Mouse (Mus musculus): Measurements from ENCODE around the gene Alcam. TPM values are rescaled to one million over a fixed set of nuclear protein-coding genes. Genes with fewer than 3 reads are reported as not detected.
A peak's percentile ranks its signal among the peaks of the same experiment; 100 is the strongest.

The Alcam gene
- polyA plus RNA-seq (2015; fragmentation: Nextera tagmentation; extraction: Ambion mirVana) = 10.8 and 11.9 TPM in 2 replicates

- Histone ChIP-seq H3K9me3 (no peaks in the 10 kb centered on the region), H3K27me3 (replicated peaks) (no peaks in the 10 kb centered on the region), H3K4me3 (peak within 1 kb of the TSS; percentile 78), H3K36me3 (no peaks in the 10 kb centered on the region), H3K4me2 (peak within 1 kb of the TSS; percentile 89), H3K9ac (peak within 1 kb of the TSS; percentile 80), H3K4me1 (peaks cover 15% of the 10 kb centered on the region), H3K27ac (replicated peaks) (peak within 1 kb of the TSS; percentile 84)
- 5% methylated on average over 14 of the region's 14 CpGs for WGBS
- no peak for ATAC-seq (ENCODE audit: extremely low read depth, insufficient number of reproducible peaks, low FRiP score, low TSS enrichment)
Observed at GRCm38 (mm10) chr16:52453971-52454514, at the start of gene Alcam. Gene Alcam, minus strand, starts transcription at chr16:52454074.

DNA sequence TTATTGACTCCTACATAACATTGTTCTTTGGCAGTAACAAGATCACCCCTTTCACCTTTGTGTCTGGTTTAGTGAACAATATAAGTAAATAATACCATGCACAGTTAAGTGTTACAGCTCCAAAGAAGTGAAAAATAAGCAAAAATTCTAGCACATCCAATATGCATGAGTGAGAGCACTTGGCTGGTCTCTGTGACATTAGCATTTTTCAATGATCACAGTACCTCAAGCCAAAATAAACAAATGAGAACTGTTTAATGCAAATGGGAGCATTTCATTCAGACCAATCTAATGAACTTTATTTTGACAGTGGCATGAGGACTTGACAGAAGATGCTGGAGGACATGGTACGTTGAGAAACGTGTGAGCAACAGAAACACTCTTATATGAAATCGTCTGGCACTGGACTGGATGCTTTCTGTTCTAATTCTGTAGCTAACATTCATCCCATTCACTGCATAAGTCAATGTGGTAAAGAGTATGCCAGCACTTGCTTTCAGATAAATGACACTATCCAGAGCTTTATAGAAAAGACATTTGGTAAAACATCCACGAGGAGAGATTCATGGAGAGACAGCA lies 45.0 kb upstream of the Alcam start:
- WGBS = 64% methylated on average over 4 of the region's 4 CpGs
- no peaks in the 10 kb centered on the region for H3K27me3 ChIP-seq (replicated peaks)
- ATAC-seq (ENCODE audit: extremely low read depth, insufficient number of reproducible peaks, low FRiP score, low TSS enrichment) = no peak
- no peak overlapping the region for H3K9ac ChIP-seq
- H3K9me3 ChIP-seq = no peaks in the 10 kb centered on the region
- no peaks in the 10 kb centered on the region for H3K4me1 ChIP-seq
- no peaks in the 10 kb centered on the region for H3K36me3 ChIP-seq
- H3K4me3 ChIP-seq = no peak overlapping the region
- no peak overlapping the region for H3K4me2 ChIP-seq
- H3K27ac ChIP-seq (replicated peaks) = no peak overlapping the region

DNA sequence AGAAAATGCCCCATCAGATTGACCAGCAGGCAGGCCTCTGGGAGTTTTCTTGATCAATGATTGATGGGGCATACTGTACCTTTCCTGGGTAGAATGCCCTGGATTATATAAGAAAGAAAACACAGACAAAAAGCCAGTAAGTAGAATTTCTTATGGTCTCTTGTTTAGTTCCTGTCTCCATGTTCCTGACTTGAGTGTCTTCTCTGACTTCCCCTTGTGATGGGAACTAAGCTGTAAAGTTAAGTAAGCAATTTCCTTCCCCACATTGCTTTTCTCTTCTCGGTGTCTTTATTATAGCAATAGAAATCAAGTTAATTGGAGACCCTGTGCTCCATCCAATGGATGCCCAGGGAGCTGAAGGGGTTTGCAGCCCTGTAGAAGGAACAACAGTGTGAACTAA lies 36.7 kb upstream of the Alcam start:
- Histone ChIP-seq H3K4me1 (no peaks in the 10 kb centered on the region), H3K4me2 (no peak overlapping the region), H3K36me3 (no peaks in the 10 kb centered on the region), H3K27me3 (replicated peaks) (no peaks in the 10 kb centered on the region), H3K9me3 (no peaks in the 10 kb centered on the region), H3K27ac (replicated peaks) (no peak overlapping the region), H3K4me3 (no peak overlapping the region), H3K9ac (no peak overlapping the region)
- no peak for ATAC-seq (ENCODE audit: extremely low read depth, insufficient number of reproducible peaks, low FRiP score, low TSS enrichment)
- 65% methylated on average over 1 of the region's 1 CpGs for WGBS

GRCm38 (mm10) chr16:52474235-52474634 lies 20.4 kb upstream of the Alcam start:
- no peaks in the 10 kb centered on the region for H3K4me1 ChIP-seq
- no peaks in the 10 kb centered on the region for H3K36me3 ChIP-seq
- H3K27me3 ChIP-seq (replicated peaks) = no peaks in the 10 kb centered on the region
- no peak overlapping the region for H3K4me3 ChIP-seq
- H3K4me2 ChIP-seq = no peak overlapping the region
- H3K9ac ChIP-seq = no peak overlapping the region
- H3K9me3 ChIP-seq = no peaks in the 10 kb centered on the region
- H3K27ac ChIP-seq (replicated peaks) = no peak overlapping the region
- whole genome bisulfite sequencing = 72% methylated on average over 4 of the region's 4 CpGs
- no peak for ATAC-seq (ENCODE audit: extremely low read depth, insufficient number of reproducible peaks, low FRiP score, low TSS enrichment)

GRCm38 (mm10) chr16:52473089-52473488 lies 19.2 kb upstream of the Alcam start:
- H3K4me3 ChIP-seq = no peak overlapping the region
- 85% methylated on average over 2 of the region's 2 CpGs for WGBS
- no peak overlapping the region for H3K4me2 ChIP-seq
- H3K36me3 ChIP-seq = no peaks in the 10 kb centered on the region
- no peaks in the 10 kb centered on the region for H3K27me3 ChIP-seq (replicated peaks)
- no peaks in the 10 kb centered on the region for H3K9me3 ChIP-seq
- H3K9ac ChIP-seq = no peak overlapping the region
- H3K27ac ChIP-seq (replicated peaks) = no peak overlapping the region
- ATAC-seq (ENCODE audit: extremely low read depth, insufficient number of reproducible peaks, low FRiP score, low TSS enrichment) = no peak
- no peaks in the 10 kb centered on the region for H3K4me1 ChIP-seq

GRCm38 (mm10) chr16:52472635-52473034 lies 18.8 kb upstream of the Alcam start:
- Histone ChIP-seq H3K36me3 (no peaks in the 10 kb centered on the region), H3K9ac (no peak overlapping the region), H3K4me2 (no peak overlapping the region), H3K4me3 (no peak overlapping the region), H3K9me3 (no peaks in the 10 kb centered on the region), H3K4me1 (no peaks in the 10 kb centered on the region), H3K27me3 (replicated peaks) (no peaks in the 10 kb centered on the region), H3K27ac (replicated peaks) (no peak overlapping the region)
- 77% methylated on average over 3 of the region's 3 CpGs for WGBS
- ATAC-seq (ENCODE audit: extremely low read depth, insufficient number of reproducible peaks, low FRiP score, low TSS enrichment) = no peak

GRCm38 (mm10) chr16:52472059-52472458 lies 18.2 kb upstream of the Alcam start:
- Histone ChIP-seq H3K9ac (no peak overlapping the region), H3K36me3 (no peaks in the 10 kb centered on the region), H3K9me3 (no peaks in the 10 kb centered on the region), H3K4me1 (no peaks in the 10 kb centered on the region), H3K27me3 (replicated peaks) (no peaks in the 10 kb centered on the region), H3K4me2 (no peak overlapping the region), H3K27ac (replicated peaks) (no peak overlapping the region), H3K4me3 (no peak overlapping the region)
- ATAC-seq (ENCODE audit: extremely low read depth, insufficient number of reproducible peaks, low FRiP score, low TSS enrichment) = no peak

GRCm38 (mm10) chr16:52470881-52471280 lies 17.0 kb upstream of the Alcam start:
- H3K4me3 ChIP-seq = no peak overlapping the region
- H3K9ac ChIP-seq = no peak overlapping the region
- H3K27me3 ChIP-seq (replicated peaks) = no peaks in the 10 kb centered on the region
- WGBS = 63% methylated on average over 2 of the region's 2 CpGs
- H3K9me3 ChIP-seq = no peaks in the 10 kb centered on the region
- no peak for ATAC-seq (ENCODE audit: extremely low read depth, insufficient number of reproducible peaks, low FRiP score, low TSS enrichment)
- no peaks in the 10 kb centered on the region for H3K36me3 ChIP-seq
- no peaks in the 10 kb centered on the region for H3K4me1 ChIP-seq
- no peak overlapping the region for H3K4me2 ChIP-seq
- H3K27ac ChIP-seq (replicated peaks) = no peak overlapping the region

DNA sequence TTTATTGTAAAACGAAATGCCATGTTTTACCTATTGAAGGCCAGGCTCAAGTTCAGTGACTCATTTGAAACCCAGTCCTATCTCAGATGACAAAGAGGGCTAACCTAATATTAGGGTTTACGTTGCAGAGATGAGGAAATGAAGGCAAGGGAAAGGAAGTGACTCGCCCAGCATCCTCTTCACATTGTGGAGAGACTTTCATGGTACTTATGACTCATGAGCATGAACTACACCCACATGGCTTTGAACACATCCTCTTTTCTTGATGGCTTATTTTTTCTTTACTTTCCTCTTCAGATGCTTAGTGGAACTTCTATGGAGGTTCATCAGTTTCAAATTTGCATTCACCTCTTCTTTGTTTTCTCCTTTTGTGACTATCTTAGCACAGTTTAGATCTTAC lies 16.4 kb upstream of the Alcam start:
- Histone ChIP-seq H3K9ac (no peak overlapping the region), H3K9me3 (no peaks in the 10 kb centered on the region), H3K36me3 (no peaks in the 10 kb centered on the region), H3K27me3 (replicated peaks) (no peaks in the 10 kb centered on the region), H3K27ac (replicated peaks) (no peak overlapping the region), H3K4me1 (no peaks in the 10 kb centered on the region), H3K4me2 (no peak overlapping the region), H3K4me3 (no peak overlapping the region)
- WGBS = 70% methylated on average over 3 of the region's 3 CpGs
- ATAC-seq (ENCODE audit: extremely low read depth, insufficient number of reproducible peaks, low FRiP score, low TSS enrichment) = no peak

DNA sequence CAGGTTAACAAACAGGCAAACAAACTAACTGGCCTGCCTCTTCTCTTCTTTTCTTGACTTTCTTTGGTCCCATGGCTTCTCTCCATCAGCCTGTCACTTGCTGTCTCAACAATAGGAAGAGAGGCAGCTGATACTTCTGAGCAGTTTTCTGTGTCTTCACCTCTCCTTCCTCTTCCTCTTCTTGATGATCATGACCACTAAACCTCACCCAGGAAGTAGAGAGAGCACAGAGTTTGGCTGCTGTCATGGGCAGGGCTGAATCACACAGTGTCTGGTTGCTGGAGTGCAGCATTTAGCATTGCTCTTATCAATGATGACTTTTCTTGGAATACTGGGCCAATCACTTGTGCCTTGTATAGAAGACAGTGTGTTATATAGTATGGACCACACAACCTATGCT lies 14.6 kb upstream of the Alcam start:
- H3K27ac ChIP-seq (replicated peaks) = no peak overlapping the region
- no peak for ATAC-seq (ENCODE audit: extremely low read depth, insufficient number of reproducible peaks, low FRiP score, low TSS enrichment)
- no peak overlapping the region for H3K4me3 ChIP-seq

GRCm38 (mm10) chr16:52466770-52467169 lies 12.9 kb upstream of the Alcam start:
- WGBS = 62% methylated on average over 6 of the region's 6 CpGs
- Histone ChIP-seq H3K27ac (replicated peaks) (no peak overlapping the region), H3K4me3 (no peak overlapping the region), H3K4me1 (no peaks in the 10 kb centered on the region), H3K9ac (no peak overlapping the region), H3K36me3 (no peaks in the 10 kb centered on the region), H3K9me3 (no peaks in the 10 kb centered on the region), H3K27me3 (replicated peaks) (no peaks in the 10 kb centered on the region), H3K4me2 (no peak overlapping the region)
- no peak for ATAC-seq (ENCODE audit: extremely low read depth, insufficient number of reproducible peaks, low FRiP score, low TSS enrichment)

More for the DNA sequence above, 14.6 kb upstream of the Alcam start:
- Histone ChIP-seq H3K4me1 (no peaks in the 10 kb centered on the region), H3K9ac (no peak overlapping the region), H3K27me3 (replicated peaks) (no peaks in the 10 kb centered on the region), H3K9me3 (no peaks in the 10 kb centered on the region), H3K36me3 (no peaks in the 10 kb centered on the region), H3K4me2 (no peak overlapping the region)

DNA sequence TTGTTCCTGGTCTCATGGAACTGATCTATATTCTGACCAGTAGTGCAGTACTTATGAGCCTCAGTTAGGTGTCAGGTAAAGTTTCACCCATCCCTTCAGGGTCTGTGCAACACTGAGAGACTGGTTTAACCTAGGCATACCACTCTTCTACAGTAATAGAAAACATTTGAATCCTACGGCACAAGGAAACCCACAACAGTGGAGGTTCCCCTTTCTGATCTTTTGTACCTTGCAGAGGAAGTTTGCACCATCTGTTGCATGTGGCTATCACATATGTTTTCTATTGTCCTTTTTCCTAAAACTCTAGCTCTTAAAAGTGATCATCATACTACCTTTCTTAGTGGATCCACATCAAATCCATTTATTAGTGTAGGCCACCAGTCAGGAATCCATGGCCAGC lies 10.7 kb upstream of the Alcam start:
- Histone ChIP-seq H3K9ac (no peak overlapping the region), H3K9me3 (no peaks in the 10 kb centered on the region), H3K27me3 (replicated peaks) (no peaks in the 10 kb centered on the region), H3K4me3 (no peak overlapping the region), H3K4me1 (no peaks in the 10 kb centered on the region), H3K36me3 (no peaks in the 10 kb centered on the region), H3K27ac (replicated peaks) (no peak overlapping the region), H3K4me2 (no peak overlapping the region)
- WGBS = 79% methylated on average over 1 of the region's 1 CpGs
- ATAC-seq (ENCODE audit: extremely low read depth, insufficient number of reproducible peaks, low FRiP score, low TSS enrichment) = no peak

All from heart, embryonic 13.5 days (tissue).